Mouse (Mus musculus): ENCODE measurements at regions not wholly inside any gene's neighbourhood (a gene's known extent, or its start where the extent isn't known, plus 50 kb on each side); places are given as distances from the start of the nearest gene placed in this dataset.
A peak's percentile ranks its signal among the peaks of the same experiment; 100 is the strongest.

DNA sequence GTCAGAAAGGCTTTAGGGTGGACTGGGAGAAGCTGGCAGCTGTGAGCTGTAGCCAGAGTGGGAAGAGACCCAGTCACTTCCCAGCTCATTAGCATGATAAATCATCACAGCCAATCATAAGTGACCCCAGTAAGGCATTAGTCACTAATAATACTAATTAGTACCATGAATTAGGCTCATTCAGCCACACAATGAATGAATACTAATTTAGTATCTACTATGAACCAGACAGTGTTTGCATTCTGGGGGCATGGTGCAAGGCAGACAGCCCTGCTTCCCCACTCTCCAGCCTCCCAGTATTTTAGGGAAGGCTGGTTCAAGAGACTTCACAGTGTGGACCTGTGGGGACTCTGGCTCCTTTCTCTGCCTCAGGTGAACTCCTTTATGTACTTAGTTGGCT, 523.7 kb downstream of the Tbc1d22a start:
- no peak for DNase-seq (ENCODE audit: low read depth, low spot score)

DNA sequence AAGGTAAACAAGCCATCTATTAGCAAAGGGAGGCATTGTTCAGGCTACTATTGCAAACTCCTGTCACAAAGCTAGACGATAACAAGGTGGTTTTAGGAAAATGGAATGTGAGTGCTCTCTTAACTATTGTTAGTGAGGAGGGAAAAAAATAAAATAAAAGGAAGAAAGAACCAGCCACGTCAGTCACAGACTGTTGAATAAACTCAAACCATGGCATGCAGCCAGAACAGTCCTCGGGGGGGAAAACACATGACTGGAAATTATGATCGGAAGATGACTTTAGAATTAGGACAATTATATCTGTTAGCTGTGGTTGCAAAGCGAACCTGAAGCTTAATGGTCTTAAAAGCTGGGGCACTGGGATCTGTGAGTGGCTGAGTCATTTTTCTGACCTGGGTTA, 524.1 kb downstream of the Tbc1d22a start:
- no peak for DNase-seq (ENCODE audit: low read depth, low spot score)

GRCm38 (mm10) chr15:86738776-86739175, 524.5 kb downstream of the Tbc1d22a start:
- no peak for DNase-seq (ENCODE audit: low read depth, low spot score)

DNA sequence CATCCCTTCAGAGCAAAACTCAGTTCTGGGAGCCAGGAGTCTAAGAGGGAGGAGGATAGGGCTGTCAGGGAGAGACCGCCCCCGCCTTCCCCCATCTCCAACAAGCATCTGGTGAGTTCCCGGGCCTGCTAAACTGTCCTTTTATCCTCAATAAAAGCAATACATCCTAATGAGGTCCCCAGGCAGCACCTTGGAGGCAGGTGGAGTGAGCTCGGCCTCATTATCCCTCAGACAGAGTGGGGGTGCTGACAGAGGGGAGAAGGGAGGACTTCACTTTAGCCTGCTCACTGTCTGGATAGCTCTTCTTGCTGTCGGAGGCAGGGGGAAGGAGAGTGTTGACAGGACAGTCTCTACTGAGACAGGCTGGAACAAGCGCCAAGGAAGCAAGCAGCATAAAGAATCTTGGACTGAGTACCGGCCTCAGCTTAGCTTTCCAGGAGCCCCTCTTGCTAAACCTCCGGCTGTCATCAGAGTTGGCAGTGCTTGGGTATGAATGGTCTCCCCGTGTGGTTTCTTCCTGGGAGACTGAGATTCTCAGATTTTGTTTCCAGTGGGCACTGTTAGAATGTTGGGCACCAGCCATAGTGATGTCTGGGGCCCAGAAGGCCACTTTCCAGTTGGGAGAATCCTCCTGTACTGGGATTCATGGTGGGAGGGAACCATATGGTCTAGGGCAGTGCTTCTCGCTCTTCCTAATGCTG, 537.3 kb downstream of the Tbc1d22a start:
- DNase-seq (ENCODE audit: low read depth, low spot score), result no peak

- no peak for DNase-seq (ENCODE audit: low read depth, low spot score)
These were observed 549.5 kb downstream of the Tbc1d22a start for GRCm38 (mm10) chr15:86763581-86764375.

GRCm38 (mm10) chr15:86767623-86768022, 553.4 kb downstream of the Tbc1d22a start:
- no peak for DNase-seq (ENCODE audit: low read depth, low spot score)

GRCm38 (mm10) chr15:86773041-86773440, 558.8 kb downstream of the Tbc1d22a start:
- DNase-seq (ENCODE audit: low read depth, low spot score), result no peak

GRCm38 (mm10) chr15:86777998-86778397, 563.7 kb downstream of the Tbc1d22a start:
- DNase-seq (ENCODE audit: low read depth, low spot score), result no peak

DNA sequence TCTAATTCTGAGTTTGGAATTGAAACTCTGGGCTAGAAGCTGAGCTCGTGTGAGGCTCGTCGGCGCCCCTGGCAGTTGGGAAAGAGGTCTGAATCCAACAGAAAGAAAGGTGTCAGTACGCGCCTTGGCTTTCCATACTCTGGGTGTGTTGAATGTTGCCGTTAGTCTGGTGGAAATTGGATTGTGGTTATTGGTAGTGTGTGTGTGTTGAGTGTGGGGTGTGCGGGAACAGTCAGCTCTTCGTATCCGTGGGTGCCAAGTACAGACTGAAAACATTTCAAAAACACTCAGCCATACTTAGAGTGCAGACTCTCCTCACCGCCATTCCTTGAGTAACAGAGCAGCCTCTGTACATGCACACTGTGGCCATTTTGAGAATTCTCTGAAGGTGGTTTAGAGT, 566.9 kb downstream of the Tbc1d22a start:
- DNase-seq (ENCODE audit: low read depth, low spot score), result no peak

GRCm38 (mm10) chr15:86794716-86795115, 580.5 kb downstream of the Tbc1d22a start:
- DNase-seq (ENCODE audit: low read depth, low spot score), result no peak

- peak; percentile 7 for DNase-seq (ENCODE audit: low read depth, low spot score)
These were observed 584.4 kb downstream of the Tbc1d22a start for GRCm38 (mm10) chr15:86798474-86799178.

DNA sequence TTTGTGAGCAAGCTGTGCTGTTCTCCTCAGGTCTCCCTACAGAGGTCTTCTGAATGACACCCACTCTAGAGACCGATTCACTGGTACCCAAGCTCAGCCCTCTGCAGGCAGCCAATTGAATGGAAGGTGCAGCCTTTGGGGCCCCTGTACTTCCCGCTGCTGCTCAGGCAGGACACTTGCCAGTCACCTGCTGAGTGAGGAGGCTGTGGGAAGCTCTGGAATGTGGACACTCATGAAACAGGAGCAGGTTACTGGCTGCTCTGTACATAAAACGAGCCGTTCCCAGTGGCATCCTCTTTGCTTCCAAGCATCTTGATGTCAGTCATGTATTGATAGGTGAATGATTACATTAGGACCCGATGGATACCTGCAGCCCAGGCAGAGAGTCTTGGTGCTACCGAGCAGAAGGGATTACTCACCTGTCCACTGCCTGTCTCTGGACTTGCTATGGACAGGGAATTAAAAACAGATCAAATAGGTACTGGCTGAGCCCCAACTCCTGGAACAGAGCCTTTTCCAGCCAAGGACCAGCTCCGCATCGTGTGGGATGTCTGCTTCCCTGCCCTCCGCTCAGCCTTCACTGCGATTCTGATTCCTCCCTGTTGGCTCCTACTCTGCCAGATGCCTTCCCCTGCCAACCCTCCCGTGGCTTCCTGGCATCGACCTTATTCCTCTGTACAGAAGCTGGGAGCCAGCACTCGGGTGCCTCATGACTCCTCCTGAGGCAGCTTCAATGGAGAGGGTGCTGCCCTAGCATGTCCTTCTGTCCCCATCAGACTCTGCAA, 593.2 kb downstream of the Tbc1d22a start:
- DNase-seq (ENCODE audit: low read depth, low spot score), result no peak

DNA sequence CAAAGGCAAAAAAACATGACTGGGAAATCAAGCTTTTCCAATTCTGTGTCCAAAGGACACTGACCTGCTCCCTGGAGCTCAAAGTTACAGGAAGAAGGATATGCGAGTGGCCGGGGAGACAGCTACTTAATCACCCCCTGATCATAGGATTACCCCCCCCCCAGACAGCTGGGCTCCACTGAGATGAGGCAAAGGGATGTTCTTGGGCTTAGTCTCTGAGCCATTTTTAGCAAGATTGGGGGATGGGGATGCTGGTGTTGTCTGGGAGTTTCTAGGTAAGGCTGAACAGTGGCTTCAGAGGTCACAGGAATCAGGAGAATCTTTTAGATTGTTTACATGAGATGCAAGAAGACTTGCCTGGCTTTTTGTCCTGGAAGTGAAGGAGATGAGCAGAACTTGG, 597.6 kb downstream of the Tbc1d22a start:
- no peak for DNase-seq (ENCODE audit: low read depth, low spot score)

- DNase-seq (ENCODE audit: low read depth, low spot score), result no peak
These were observed 600.7 kb downstream of the Tbc1d22a start for GRCm38 (mm10) chr15:86814808-86815421.

DNA sequence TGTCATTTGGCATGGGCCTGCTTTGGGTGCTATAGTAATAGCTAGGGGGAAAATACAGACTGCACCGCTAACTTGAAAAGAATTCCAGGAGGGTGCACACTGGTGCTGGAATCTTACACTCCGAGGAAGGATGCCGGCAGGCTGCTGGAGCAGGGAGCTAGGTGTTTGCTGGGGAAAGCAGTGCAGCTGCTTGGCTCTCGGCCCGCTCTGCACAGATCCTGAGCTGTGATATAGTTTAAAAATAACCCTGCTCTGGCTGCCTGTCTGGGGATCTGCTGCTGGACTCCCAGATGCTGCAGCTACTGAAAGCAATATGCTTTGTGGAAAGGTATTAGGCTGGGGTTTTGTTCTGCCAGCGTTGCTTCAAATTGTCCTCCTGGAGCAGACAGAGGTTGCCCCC, 621.7 kb downstream of the Tbc1d22a start:
- no peak for DNase-seq (ENCODE audit: low read depth, low spot score)

DNA sequence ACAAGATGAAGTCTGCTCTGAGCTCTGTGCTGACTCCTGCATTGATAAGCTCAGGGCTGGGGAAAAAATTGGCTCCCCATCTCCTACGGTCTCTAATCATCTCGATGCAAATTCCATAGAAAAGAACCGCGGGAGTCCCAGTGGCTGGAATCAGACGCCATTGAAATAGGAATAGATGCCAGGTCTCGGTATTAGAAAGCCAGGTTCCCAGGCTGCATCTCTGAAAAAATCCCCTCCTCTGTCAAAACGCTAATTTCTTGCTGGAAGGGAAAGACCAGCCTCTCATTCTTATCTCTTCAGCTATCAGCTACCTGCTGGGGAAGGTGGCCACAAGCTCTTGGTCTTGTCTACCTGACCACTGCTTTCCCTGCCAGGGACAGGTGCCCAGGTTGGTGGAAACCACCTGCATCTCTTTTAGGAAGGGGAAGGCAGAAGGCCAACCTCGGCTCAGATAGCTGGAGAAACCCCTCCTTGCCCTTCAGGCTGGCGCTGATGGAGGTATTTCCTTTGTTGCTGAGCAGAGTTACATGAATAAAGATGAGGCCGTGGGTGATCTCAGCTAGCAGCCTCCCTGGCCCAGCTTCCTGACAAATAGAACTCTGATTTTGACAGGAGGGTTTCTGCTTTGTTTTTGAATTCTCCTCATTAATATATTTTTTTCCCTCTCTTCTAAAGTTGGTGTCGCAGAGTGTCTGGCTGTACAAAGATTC, 638.1 kb downstream of the Tbc1d22a start:
- no peak for DNase-seq (ENCODE audit: low read depth, low spot score)

DNA sequence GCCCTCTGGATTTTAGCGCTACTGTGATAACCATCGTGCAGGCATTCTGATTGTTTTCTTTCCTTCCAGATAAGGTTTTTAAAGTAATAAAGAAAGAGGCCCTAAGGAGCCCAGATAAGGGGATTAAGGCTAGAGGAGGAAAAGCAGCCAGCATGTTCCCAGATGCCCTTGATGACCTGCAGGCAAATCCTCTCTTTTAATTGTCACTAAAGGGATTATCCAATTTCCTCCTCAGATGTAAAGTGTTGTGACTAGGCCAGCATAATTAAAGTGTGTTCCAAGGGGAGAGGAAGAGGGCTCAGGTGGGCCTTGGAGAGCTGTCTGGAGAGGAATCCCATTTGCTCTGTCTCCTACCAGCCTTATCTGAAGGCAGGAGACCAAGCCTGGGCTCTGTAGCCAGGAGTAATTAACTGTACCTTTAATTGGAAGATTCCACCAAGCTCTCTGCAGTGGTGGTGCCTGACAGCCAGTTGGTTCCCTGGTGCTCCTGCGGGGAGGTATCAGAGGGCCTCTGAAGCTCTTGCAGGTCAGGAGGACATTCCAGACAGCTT, 644.2 kb downstream of the Tbc1d22a start:
- no peak for DNase-seq (ENCODE audit: low read depth, low spot score)

GRCm38 (mm10) chr15:86875721-86876309, 661.6 kb downstream of the Tbc1d22a start:
- DNase-seq (ENCODE audit: low read depth, low spot score), result peak; percentile 2

GRCm38 (mm10) chr15:86896974-86897373, 647.1 kb upstream of the Fam19a5 start:
- no peak for DNase-seq (ENCODE audit: low read depth, low spot score)

GRCm38 (mm10) chr15:86899961-86900360, 644.1 kb upstream of the Fam19a5 start:
- DNase-seq (ENCODE audit: low read depth, low spot score), result no peak

All from forelimb bud, embryonic 11.5 days (tissue).